Mouse (Mus musculus) CH12.LX (cell line): ENCODE data around the gene Scmh1. TPM values are rescaled to one million over a fixed set of nuclear protein-coding genes. Genes with fewer than 3 reads are reported as not detected.

Experiments used
- DNase-seq: peaks from one replicate; pipeline ENCODE4 v3.0.0-alpha.2; 2013; ENCODE audit errors: extremely low read depth
- H3K27ac ChIP-seq: 2 replicates; pipeline ENCODE4 v1.5.1; 2012; ENCODE audit warnings: low read depth, mild to moderate bottlenecking, control low read depth, moderate library complexity; ENCODE audit not compliant: insufficient read depth
- H3K27me3 ChIP-seq: replicated peaks from 2 replicates; pipeline ENCODE3; 2012; ENCODE audit warnings: inconsistent platforms
- H3K36me3 ChIP-seq, 2 experiments: replicated peaks in 1 of 2; 2 replicates each; pipeline versions ENCODE3 to v1.6.1; 2012; ENCODE audit warnings: inconsistent platforms in 1 of 2, low read length in 1 of 2, mild to moderate bottlenecking in 1 of 2, mixed read lengths in 1 of 2, moderate library complexity in 1 of 2; ENCODE audit not compliant: control insufficient read depth in 1 of 2, insufficient read depth in 1 of 2
- H3K4me1 ChIP-seq, 2 experiments: 2 replicates each; pipeline ENCODE4 v1.6.1; 2012; ENCODE audit warnings: inconsistent platforms in 1 of 2, moderate library complexity in 1 of 2; ENCODE audit not compliant: insufficient read depth in 2 of 2, control insufficient read depth in 1 of 2
- H3K4me2 ChIP-seq: 2 replicates; pipeline ENCODE4 v1.6.1; 2012; ENCODE audit warnings: low read depth, mild to moderate bottlenecking, control low read depth; ENCODE audit not compliant: poor library complexity, insufficient read depth, severe bottlenecking
- H3K4me3 ChIP-seq, 3 experiments: fragments of 150-350 bp in 1 of 3; sonication (generic) in 1 of 3; replicated peaks in 1 of 3; 2 replicates each; pipeline versions ENCODE3 to v1.5.1; 2011 to 2012; ENCODE audit warnings: low read depth in 2 of 3, low read length in 2 of 3, mild to moderate bottlenecking in 2 of 3, moderate library complexity in 2 of 3, control low read depth in 1 of 3, improper control_type of control experiment in 1 of 3, inconsistent platforms in 1 of 3, mixed read lengths in 1 of 3; ENCODE audit not compliant: poor library complexity in 1 of 3
- H3K79me2 ChIP-seq: replicated peaks from 2 replicates; pipeline ENCODE4 v1.6.1; 2012; ENCODE audit warnings: mild to moderate bottlenecking, moderate library complexity; ENCODE audit not compliant: control insufficient read depth, poor library complexity, insufficient read depth, severe bottlenecking; ENCODE audit errors: extremely low read depth
- H3K9ac ChIP-seq: 2 replicates; pipeline ENCODE4 v1.6.1; 2012; ENCODE audit warnings: low read depth, mild to moderate bottlenecking, control low read depth, moderate library complexity; ENCODE audit not compliant: insufficient read depth
- H3K9me3 ChIP-seq: replicated peaks from 2 replicates; pipeline ENCODE3; 2012; ENCODE audit warnings: low read length, inconsistent platforms, mixed read lengths
- CHD1 ChIP-seq: IDR thresholded peaks from 2 replicates; pipeline ENCODE4 v1.6.1; 2012; ENCODE audit warnings: low read depth, low read length, improper control_type of control experiment, inconsistent platforms
- CHD2 ChIP-seq: IDR thresholded peaks from 2 replicates; pipeline ENCODE4 v1.6.1; 2011; ENCODE audit warnings: low read length, improper control_type of control experiment
- E2F4 ChIP-seq: IDR thresholded peaks from 2 replicates; pipeline ENCODE4 v1.6.1; 2011; ENCODE audit warnings: low read depth, low read length, improper control_type of control experiment; ENCODE audit not compliant: insufficient replicate concordance
- ELF1 ChIP-seq: IDR thresholded peaks from 2 replicates; pipeline ENCODE4 v1.6.1; 2014; ENCODE audit warnings: low read depth, mild to moderate bottlenecking, inconsistent platforms, low read length, improper control_type of control experiment
- ETS1 ChIP-seq: conservative IDR thresholded peaks from 2 replicates; pipeline ENCODE4 v1.6.1; 2012; ENCODE audit warnings: low read depth, mild to moderate bottlenecking, inconsistent platforms, low read length, improper control_type of control experiment, moderate library complexity
- IRF4 ChIP-seq: IDR thresholded peaks from 2 replicates; pipeline ENCODE4 v1.6.1; 2014; ENCODE audit warnings: low read depth, mild to moderate bottlenecking, inconsistent platforms, low read length, improper control_type of control experiment
- JUND ChIP-seq: conservative IDR thresholded peaks from 2 replicates; pipeline ENCODE4 v1.6.1; 2011; ENCODE audit warnings: low read depth, low read length, improper control_type of control experiment
- MAFK ChIP-seq: IDR thresholded peaks from 2 replicates; pipeline ENCODE4 v1.6.1; 2011; ENCODE audit warnings: low read length, improper control_type of control experiment; ENCODE audit not compliant: insufficient replicate concordance
- MAX ChIP-seq: IDR thresholded peaks from 2 replicates; pipeline ENCODE4 v1.6.1; 2011; ENCODE audit warnings: low read length, improper control_type of control experiment
- MAZ ChIP-seq: IDR thresholded peaks from 2 replicates; pipeline ENCODE4 v1.6.1; 2012; ENCODE audit warnings: low read depth, mild to moderate bottlenecking, inconsistent platforms, low read length, improper control_type of control experiment, moderate library complexity
- MEF2A ChIP-seq: IDR thresholded peaks from 2 replicates; pipeline ENCODE4 v1.6.1; 2014; ENCODE audit warnings: low read depth, mild to moderate bottlenecking, inconsistent platforms, low read length, improper control_type of control experiment, borderline replicate concordance
- PAX5 ChIP-seq: IDR thresholded peaks from 2 replicates; pipeline ENCODE4 v1.6.1; 2012; ENCODE audit warnings: low read length, inconsistent platforms, mixed read lengths
- POLR2AphosphoS2 ChIP-seq: IDR thresholded peaks from 2 replicates; pipeline ENCODE4 v1.6.1; 2011; ENCODE audit warnings: low read depth, low read length, improper control_type of control experiment
- SIN3A ChIP-seq: IDR thresholded peaks from 2 replicates; pipeline ENCODE4 v1.6.1; 2012; ENCODE audit warnings: low read length, improper control_type of control experiment, inconsistent platforms
- SMC3 ChIP-seq: IDR thresholded peaks from 2 replicates; pipeline ENCODE4 v1.6.1; 2011; ENCODE audit warnings: low read depth, low read length, improper control_type of control experiment
- TCF12 ChIP-seq: IDR thresholded peaks from 2 replicates; pipeline ENCODE4 v1.6.1; 2014; ENCODE audit warnings: low read depth, mild to moderate bottlenecking, inconsistent platforms, low read length, improper control_type of control experiment
- UBTF ChIP-seq: IDR thresholded peaks from 2 replicates; pipeline ENCODE4 v1.6.1; 2012; ENCODE audit warnings: low read depth, mild to moderate bottlenecking, inconsistent platforms, low read length, improper control_type of control experiment, moderate library complexity
- USF2 ChIP-seq: conservative IDR thresholded peaks from 2 replicates; pipeline ENCODE4 v1.6.1; 2011; ENCODE audit warnings: low read depth, low read length, improper control_type of control experiment
- ZNF384 ChIP-seq: IDR thresholded peaks from 2 replicates; pipeline ENCODE4 v1.6.1; 2012; ENCODE audit warnings: low read depth, low read length, improper control_type of control experiment, inconsistent platforms
- dilution Hi-C: fragments of 300-500 bp; cut with MboI; formaldehyde crosslinking; loops from 2 replicates; pipeline ENCODE4 v1.14.3; 2020; ENCODE audit warnings: low sequenced_read_pairs; ENCODE audit not compliant: extremely low pct_unique_long_range_greater_than_20kb, extremely low pct_ligation_motif_present
- in situ Hi-C: fragments of 300-500 bp; cut with MboI; formaldehyde crosslinking; loops from 3 replicates; pipeline ENCODE4 v1.14.3; 2019; ENCODE audit warnings: low sequenced_read_pairs, low pct_ligation_motif_present, low pct_unique_long_range_greater_than_20kb, mixed read lengths
- polyA plus RNA-seq: library from polyadenylated mRNA; unstranded; fragments of >175 nt; gene quantifications from 2 replicates; pipeline ENCODE4 v1.2.1, GENCODE M21; 2012; ENCODE audit warnings: low read depth; ENCODE audit not compliant: insufficient read length
- total RNA-seq, 2 experiments: library from RNA; depleted of rRNA; stranded (reverse); fragments of 300-350 nt in 1 of 2; fragments of >200 nt in 1 of 2; gene quantifications; 2 replicates each; pipeline ENCODE4 v1.2.3; 2012 to 2014

The Scmh1 gene
- total and polyA plus RNA-seq, 3 experiments: 3.2 to 24.0 (median 3.5) TPM

GRCm38 (mm10) chr4:120391591-120391990, 13.5 kb upstream of the Scmh1 start:
- Histone ChIP-seq H3K79me2 (no peaks in the 10 kb centered on the region), H3K4me2 (no peak overlapping the region)
- in situ Hi-C loops: loop anchor here (25.0 kb wide), 1 partner anchor 296 kb away; no protein-coding TSS in a partner anchor
- no peak for DNase-seq
- TF ChIP-seq UBTF (no peak), SIN3A (no peak), CHD1 (no peak), ETS1 (no peak), MEF2A (no peak), PAX5 (no peak), MAX (no peak), MAZ (no peak), SMC3 (no peak), E2F4 (no peak), MAFK (no peak), JUND (no peak), IRF4 (no peak)
- TF ChIP-seq, all 38 proteins: peak for 0
- dilution Hi-C loops: no loop called here
- H3K36me3 ChIP-seq: no peaks in the 10 kb centered on the region
- no peak overlapping the region for H3K4me3 ChIP-seq
- no peak overlapping the region for H3K9ac ChIP-seq
- no peaks in the 10 kb centered on the region for H3K9me3 ChIP-seq
- H3K4me1 ChIP-seq: no peaks in the 10 kb centered on the region
- no peak overlapping the region for H3K27ac ChIP-seq
- peaks cover 24% of the 10 kb centered on the region for H3K27me3 ChIP-seq

- peaks cover 27% of the 10 kb centered on the region for H3K27me3 ChIP-seq
- TF ChIP-seq USF2 (no peak), POLR2AphosphoS2 (no peak), PAX5 (no peak), MAX (no peak), SIN3A (no peak), ELF1 (no peak), CHD2 (no peak), ZNF384 (no peak), TCF12 (no peak), MAFK (no peak)
- H3K79me2 ChIP-seq: no peaks in the 10 kb centered on the region
- H3K9me3 ChIP-seq: no peaks in the 10 kb centered on the region
- H3K4me3 ChIP-seq: no peak overlapping the region
- H3K4me1 ChIP-seq: no peaks in the 10 kb centered on the region
- no peak overlapping the region for H3K27ac ChIP-seq
- no peaks in the 10 kb centered on the region for H3K36me3 ChIP-seq
- H3K9ac ChIP-seq: no peak overlapping the region
- in situ Hi-C loops: loop anchor here (25.0 kb wide), 1 partner anchor 295 kb away; no protein-coding TSS in a partner anchor
- no peak overlapping the region for H3K4me2 ChIP-seq
- dilution Hi-C loops: no loop called here
- no peak for DNase-seq
These were observed 12.7 kb upstream of the Scmh1 start for GRCm38 (mm10) chr4:120392341-120392740.
